Mouse (Mus musculus) kidney, adult 11 months (tissue): ENCODE data around the gene Bhlhe41.

ENCODE experiments used
- DNase-seq: peaks from one replicate; pipeline ENCODE4 v3.0.0; 2022

Gene Bhlhe41

DNA sequence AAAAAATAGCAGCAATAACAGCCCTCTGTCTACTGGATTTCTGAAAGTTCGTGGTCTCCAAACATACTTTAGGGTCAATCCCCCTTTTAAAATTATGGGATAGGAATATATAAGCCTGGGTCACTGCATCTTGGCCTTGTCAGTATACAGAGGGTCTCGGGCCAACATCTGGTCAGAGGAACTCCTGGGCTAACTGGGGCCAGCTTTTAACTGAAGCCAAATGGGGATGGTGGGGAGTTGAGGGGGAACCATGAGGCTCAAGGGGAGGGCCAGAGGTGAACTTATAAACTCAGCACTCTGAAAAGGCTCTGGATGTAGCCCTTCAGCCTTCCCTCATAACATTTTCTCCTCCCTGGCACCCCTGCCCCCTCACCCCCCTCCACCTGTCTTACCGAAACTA lies 1.8 kb upstream of the Bhlhe41 start:
- no peak for DNase-seq

DNA sequence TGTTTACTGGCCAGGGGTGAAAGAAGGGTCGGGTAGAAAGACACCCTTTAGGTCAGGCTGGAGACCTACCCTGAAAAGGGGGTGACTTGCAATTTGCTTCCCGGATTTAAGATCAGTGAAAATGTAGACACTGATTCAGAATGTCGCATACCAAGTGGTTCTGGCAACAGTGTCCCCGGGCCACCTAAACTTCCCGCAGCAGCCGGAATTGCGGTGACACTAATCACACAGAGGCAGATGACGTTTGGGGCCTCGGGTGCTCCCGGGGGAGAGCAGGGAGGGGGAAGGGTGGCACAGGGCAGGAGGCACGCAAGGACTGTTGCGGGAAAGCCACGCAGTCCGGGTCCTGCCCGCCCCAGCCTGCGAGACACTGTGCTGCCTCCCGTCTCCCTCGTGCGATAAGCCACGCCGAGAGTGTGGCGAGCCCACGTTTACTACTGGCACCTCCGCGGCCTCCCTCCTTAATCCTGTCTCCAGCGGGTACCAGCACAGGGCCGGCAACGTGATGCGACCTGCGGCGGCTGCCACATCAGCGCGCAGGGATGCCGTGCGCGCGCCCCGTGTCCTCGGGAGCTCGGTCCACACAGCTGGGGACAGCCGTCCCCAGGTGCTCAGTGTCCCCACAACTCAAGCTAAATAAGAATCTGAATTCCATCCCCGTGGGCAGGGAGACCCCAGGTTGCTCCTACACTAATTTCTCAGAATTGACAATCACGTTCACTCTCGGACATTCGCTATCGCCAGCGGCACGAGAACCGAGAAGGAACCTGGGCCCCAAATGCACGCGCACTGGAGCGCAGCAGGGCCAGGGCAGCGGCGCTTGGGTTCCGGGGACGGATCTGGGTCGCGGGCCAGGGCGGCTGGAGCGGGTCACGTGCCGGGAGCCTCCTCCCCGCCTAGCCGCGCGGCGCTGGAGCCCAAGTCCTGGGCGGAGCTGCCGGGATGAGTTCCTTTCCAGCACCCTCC lies 811 bp upstream of the Bhlhe41 start:
- peak; percentile 91 for DNase-seq

DNA sequence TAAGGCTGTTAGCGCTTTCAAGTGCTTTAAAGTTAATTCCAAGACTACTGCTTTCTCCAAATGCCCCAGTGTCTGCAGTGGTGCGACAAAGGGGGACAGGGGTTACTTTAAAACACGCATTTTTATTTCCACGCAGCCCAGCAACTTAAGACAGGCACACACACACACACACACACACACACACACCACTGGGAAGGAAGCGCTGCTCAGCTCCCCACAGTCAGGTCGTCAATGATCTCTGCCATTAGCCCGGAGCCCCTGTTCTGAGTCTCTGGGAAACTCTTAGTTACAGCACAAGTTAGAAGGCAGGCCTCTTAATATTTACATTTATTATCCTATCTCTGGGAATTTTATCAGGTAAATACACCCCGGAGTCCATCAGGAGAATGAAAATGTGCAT lies 1.2 kb downstream of the Bhlhe41 start:
- no peak for DNase-seq

DNA sequence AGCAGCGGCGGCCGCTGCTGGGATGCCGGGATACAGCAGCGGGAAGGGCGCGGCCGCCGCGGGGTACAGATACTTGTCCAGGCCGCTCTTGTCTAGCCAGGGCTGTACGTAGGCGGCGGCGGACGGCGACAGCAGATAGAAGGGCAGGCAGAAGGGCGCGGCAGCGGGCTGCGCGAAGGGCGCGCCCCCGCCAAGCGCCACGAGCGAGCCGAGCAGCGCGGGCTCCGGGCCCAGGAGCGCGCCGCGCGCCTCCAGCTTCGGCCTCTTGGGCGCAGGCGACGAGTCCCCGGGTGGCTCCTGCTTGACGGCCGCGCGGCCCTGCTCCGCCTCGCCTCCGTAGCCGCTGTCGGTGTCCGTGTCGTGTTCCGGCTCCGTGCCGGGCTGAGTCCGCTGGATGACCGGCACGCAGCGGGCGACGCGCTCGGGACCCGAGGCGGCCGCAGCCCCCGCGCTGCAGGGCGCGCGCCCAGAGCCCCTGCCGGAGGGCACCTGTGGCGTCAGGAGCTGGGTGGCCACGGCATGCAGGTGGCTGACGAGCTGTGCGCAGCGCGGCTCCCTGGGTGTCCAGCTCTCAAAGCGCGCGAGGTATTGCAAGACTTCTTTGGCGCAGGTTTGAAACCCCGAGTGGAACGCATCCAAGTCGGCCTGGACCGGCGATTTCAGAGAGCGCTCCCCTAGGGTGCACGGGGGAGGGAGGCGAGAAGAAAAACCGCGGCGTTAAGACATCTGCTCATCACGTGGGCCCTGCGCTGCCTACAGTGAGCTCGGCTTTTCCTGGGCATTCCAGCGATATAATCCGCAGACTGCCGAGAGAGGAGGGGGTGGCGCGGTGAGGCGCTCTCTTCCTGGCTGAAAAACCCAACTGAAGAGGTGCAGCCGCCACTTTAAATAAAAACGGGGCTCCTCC lies 2.0 kb downstream of the Bhlhe41 start:
- peak; percentile 56 for DNase-seq

DNA sequence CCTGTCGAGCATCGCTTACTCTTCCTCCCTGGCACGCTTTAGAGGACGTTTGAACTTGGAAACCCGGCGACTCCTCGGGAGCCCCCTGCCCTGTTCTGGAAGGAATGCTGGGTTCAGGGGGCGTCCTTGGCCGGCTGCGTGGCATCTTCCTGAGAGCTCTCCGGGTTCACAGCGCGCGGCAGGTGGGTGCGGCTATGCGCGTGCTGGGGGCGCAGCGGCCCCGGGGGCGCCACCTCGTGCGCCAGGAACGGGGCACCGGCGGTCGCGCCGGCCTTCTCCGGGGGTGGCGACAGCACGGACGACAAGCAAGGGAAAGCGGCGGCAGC lies 2.7 kb downstream of the Bhlhe41 start:
- no peak for DNase-seq

DNA sequence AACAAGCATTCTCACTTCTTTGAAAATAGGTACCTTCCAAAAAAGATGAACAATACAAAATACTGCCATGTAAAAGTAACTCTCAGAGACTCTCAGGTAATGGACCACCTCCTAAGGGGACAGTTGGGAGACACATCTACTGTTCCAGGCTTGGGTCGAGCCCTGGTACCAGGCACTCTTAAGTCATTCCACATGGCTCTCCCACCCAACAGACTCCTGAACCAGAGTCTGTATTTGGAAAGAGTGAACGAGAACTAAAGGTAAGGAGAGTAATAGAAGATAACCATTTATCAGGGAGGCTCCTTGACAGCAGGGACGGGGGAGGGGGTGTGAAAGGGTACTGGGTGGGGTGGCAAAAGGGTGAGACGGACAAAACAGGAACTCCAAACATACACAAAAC lies 3.0 kb downstream of the Bhlhe41 start:
- DNase-seq: no peak

DNA sequence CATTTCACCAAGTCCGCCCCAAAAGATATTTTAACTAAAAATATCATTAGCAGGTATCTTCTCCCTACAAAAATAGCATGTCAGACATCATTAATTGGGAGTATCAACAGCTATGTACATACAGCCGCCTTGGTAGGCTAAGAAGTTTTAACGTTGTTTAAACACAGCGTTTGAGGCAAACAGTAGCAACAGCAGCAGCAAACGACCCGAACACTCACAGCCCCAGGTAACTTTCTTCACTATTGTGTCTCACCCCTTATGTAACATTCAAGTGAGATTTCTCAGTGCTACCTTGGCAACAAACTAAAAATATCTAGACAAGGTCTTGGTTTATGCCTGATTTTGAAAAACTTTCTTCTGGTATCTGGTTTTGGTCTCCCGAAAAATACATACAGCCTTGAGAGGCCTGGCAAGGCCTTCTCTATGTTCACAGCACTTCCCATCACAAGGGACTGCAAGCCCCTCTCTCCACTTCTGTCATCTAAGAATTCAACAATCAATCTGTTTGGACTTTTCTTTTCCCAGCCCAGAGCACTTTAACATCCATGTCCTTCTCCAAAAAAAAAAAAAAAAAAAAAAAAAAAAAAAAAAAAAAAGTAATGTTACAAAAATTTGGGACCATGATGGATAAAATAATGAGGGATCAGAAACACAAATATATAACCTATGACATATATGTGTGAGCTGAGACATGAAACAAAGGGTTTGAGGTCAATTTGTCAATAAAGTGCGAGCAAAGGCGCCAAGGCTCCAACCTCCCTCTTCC lies 3.7 kb downstream of the Bhlhe41 start:
- no peak for DNase-seq

DNA sequence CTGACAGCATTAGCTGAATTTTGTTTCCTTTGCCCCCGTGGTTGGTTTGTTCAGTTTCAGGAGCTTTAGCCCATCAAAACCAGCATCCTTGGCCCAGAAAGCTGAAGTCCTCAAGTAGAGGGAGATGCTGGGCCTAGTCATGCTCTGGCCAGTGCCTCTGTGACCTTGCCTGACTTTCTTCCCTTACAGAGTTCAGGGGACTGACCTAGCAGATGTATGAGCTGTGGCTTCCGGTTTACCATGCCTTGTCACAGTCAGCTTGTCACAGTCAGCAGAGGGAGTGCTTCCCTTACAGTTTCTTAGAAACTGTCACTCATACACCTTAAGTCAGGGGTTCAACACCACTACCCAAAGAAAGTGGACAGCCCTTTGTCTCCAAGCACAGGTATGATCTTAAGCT lies 5.0 kb downstream of the Bhlhe41 start:
- no peak for DNase-seq

DNA sequence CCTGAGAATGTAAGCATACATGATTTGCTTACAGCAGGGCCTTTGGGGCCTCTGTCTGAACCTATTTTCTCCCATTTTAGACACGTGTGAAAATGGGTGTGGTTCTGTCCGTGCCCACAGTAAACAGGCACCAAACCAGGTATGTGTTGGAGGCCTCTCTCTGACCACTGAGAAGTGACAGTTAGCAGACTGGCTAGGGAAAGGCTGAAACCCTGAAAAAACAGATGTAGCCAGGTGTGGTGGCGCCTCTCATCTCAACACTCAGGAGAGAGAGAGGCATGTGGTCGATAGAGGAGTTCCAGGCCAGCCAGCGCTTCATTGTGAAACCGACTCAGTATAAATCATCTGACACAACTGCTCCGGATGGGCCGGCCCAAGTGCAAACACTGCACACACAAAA lies 6.9 kb downstream of the Bhlhe41 start:
- no peak for DNase-seq

DNA sequence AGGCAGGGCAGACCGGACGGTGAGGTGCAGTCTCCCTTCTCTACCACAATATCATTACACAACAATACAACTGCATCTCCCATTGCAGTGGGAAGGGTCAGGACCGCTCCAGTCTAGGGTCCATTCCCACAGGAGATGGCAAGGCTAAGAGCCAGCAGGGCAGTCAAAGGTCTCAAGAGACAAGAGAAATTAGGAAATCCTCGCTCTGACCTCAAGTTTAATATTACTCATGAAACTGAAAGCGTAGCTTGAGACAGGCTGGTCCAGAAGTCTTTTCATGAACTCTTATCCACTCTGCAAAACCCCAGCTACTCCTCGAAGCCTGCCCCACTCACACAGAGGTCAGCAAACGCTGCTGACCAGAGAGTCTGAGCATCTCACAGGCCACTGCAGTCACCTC lies 7.9 kb downstream of the Bhlhe41 start:
- no peak for DNase-seq

DNA sequence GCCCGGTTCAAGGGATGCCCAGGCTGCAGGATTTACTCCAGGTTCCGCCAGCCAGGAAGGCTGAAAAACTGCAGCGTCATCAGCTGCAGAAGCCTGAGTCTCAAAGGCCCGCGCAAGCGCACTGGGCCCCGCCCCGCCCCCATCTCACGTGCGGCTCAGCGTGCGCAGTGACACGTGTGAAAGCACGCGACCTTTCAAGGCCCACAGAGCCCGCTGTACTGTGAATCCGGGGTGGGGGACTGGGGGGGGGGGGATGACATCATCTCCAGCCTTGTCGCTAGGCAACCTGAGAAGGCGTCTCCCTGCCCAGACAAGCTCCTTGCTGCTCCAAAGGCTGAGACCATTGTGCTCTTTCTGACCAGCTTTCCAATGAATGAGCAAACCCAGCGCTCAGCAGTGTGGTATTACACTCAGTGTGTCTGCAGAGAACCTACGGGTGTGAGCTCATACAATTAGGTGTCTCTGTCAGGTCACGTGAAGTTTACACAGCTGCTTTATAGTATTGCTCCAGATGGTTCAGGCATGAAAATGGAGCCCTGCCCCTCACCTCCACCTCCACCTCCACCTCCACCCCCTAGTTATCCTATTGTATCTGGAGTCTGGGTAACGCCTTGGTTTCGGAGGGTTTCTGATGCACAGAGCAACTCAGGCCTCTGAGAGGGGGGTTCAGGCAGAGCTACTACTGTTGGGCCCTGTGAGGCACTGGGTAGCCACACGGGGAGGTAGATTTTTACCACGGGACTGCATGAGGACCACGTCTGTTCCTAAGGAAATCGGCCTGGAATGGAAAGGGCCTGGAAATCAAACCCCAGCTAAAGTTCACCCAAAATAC lies 9.4 kb downstream of the Bhlhe41 start:
- DNase-seq: peak; percentile 99

DNA sequence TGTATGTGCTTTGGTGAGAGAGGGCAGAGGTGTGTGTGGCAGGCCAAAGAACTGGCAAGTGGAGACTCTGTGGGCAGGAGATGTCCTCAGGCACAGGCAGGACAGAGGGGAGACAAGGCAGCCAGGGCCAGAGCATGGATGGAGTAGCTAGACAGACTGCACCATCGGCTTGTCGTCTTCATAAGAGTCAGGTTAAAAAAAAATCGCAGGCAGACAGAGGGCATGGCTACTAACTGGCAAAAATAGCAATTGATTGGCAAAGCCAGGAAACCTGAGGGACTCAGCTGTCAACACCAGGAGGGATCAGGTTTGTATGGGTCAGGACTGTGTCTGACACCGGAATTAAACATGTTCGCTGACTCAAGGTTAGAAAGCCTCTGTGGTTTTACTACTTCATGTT lies 10.6 kb downstream of the Bhlhe41 start:
- no peak for DNase-seq

DNA sequence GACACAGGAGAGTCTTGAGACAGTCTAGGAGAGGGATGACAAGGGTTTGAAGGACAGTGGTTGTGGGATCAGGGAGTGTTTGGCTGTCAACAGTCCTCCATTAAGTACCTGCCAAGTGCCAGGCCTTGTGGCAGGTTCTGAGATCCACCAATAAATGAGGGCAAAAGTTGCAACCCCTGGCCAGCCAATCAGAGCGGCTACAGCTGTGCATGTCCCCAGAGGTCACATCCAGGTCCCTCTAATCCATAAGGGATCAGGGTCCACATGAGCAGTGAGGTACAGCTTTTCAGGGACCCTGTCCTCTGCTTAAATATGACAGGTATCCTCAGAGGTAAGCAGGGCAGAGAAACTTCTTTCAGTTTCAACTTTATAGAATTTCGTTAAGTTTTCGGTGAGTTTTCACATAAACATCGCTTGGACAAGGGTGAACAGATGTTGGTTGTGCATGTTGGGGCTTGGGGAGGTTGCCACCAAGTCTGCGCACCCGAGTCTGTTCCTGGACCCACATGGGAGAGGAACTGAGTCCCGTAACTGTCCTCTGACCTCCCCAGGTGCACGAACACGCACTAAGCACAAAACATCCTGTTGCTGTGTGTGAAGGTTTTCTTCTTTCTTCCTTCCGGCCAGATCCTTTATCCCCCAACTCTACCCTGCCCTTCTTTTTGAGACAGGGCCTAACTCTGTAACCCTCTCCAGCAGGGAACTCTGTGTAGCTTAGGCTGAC lies 11.8 kb downstream of the Bhlhe41 start:
- no peak for DNase-seq

DNA sequence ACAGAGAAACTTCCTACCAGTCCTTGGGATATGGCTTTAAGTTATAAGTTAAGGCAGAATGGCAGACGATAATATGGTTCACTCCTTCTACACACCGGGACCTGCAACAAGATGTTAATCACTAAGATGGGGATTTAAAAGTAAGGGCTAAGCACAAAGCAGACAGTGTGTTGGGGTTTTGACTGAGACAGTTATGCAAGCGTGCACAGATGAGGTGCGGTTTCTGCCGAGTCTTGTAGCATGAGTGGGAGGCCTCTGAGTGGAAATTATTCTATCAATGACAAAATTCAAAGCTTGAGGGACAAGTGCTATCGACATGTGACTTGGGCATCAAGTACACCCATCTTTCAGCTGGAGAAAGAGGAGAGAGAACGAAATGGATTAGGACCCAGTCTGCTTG lies 12.7 kb downstream of the Bhlhe41 start:
- no peak for DNase-seq

DNA sequence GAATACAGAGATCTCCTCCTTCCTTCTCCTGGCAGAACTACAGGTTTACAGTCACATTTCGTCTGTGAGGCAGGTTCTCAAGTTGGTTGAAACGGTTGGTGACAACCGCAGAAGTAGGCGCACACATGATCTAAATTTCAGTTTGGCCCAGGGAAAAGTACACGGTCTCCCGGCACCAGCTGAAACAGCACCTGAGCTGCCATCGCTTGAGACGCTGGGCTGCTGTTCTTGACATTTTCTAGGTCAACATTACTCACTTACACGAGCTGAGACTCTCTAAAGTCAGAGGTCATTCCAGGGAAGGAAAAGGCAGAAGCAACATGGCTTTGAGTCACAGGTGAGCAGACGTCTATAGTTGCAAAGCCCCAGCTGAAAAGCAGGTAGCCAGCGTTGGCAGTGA lies 13.4 kb downstream of the Bhlhe41 start:
- DNase-seq: no peak

DNA sequence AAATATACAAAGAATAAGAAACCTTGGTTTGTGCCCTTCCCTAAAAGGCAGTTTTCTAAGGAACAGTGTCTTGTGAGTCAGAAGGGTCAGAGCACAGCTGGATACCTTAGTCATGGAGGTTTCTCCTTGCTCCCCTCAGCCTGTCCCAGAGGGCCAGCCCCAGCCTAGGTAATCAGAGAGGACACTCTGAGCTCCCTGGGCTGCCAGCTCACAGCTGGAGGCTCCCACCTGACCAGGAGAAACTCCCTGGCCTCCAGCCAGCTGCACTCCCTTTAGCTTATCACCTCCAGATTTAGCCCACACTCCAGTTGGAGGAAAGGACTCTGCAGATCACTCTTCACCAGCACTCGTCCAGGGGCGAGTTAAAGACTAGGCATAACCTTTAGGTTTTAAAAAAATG lies 14.6 kb downstream of the Bhlhe41 start:
- no peak for DNase-seq

DNA sequence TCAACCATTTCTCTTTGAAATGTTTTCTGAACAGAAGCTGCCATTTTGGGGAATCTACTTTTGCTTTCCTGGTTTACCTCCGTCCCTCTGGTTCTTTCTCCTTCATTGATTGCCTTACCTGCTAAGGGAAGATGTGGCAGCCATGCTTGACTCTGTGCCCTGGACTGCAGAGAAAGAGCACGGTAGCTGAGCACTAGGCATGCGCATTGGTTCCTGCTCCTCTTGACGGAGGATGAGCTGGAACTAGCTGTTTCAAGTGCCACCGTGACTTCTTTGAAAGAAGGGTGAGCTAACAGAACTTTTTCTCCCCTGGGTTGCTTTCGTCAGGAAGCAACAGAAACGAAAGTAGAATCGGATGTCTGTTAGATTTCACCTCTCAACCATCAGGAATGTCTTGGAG lies 17.7 kb downstream of the Bhlhe41 start:
- no peak for DNase-seq

DNA sequence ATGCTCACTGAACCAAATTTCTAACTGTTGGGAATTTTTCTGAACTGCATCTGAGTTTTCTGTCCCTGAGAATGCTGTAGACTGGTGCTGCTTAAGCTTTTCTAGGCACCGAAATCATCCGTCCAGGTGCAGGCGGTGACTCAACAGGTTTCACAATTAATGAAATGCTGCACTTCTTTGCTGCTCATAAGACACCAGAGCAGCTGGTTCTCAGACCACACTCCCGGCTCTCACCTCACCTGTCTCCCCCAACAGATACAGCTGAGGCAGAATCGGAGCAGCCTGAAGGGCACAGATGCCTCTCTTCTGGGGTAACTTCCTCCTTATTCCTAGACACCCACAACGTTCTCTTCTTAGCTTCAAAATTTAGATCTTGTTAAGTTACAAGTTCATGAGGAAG lies 18.4 kb downstream of the Bhlhe41 start:
- DNase-seq: no peak

DNA sequence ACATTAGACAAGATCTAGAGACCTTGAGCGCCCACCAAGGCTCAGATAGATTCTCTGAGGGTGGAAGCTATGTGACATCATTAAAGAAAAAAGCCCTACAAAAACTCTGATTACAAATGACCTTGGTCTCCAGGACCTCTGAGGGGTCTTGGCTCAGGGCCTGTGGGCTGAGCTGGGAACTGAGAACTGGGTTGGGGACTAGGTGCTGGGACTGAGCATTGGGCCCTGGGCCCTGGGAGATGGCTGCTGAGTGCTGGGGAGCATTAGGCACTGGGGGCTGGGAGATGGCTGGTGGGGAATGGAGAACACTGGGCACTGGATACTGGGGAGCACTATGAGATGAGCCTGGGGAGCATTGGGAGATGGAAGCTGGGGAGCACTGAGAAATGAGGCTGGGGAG lies 19.3 kb downstream of the Bhlhe41 start:
- no peak for DNase-seq

DNA sequence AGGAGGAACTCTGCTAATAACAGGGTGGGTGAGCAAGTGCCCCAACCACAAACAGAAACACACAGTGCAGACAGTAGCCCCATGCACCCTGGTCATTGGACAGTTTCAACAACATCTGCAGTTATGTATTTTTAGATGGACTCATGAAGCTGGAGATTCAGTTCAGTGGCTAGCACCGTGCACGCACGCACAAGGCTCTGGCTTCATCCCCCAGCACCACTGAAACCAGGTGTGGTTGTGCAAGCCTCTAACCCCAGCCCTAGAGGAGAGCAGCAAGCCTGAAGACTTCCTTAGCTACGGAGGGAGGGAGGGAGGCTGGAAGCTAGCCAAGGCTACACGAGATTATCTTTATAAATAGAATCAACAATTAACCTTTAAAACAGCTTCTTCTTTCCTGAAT lies 19.7 kb downstream of the Bhlhe41 start:
- DNase-seq: no peak

DNA sequence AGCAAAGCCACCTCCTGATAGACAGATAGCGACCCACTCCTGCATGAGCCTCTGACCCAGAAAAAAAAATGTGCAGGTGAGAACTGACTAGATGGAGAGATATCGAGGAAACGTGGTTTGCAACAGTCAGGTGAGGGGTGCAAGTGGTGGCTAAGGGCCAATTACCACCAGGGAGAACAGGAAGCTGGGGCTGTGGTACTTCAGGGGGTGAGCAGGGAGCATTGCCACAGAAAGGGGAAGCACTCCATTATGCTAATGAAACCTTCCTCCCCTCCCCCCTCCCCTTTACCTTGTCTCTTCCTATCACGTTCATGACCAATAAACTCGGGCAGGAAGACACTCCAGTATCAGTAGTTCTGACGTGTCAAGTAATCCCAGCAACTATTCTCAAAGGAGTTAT lies 30.0 kb downstream of the Bhlhe41 start:
- no peak for DNase-seq

DNA sequence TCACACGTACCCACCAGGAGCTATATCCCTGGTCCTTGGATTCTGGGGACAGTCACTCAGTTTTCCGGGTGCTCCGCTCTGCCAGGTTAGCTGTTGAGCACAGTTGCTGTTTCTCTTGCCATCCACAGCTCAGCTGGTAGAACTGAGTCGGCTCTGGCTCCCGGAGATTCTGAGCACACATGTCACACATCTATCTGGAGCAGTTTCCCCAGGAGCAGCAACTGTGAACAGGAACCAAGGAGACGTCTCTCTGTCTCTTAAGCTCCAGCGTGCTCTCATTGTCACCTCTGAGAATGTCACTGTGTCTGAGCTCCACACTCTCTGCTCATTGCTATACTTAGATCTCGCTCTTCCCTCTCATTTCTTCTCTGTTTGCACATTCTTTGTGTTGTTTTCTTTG lies 32.4 kb downstream of the Bhlhe41 start:
- DNase-seq: no peak
